Mouse (Mus musculus) testis, adult 2 months (tissue): ENCODE measurements around the gene Lsm11.

Source experiments
- CTCF ChIP-seq: fragments of 200-500 bp; IDR thresholded peaks from 2 replicates; pipeline ENCODE4 v1.5.1; 2012; ENCODE audit warnings: low read depth, mild to moderate bottlenecking, inconsistent platforms, low read length, moderate library complexity; ENCODE audit not compliant: control insufficient read depth, insufficient read depth, insufficient replicate concordance
- POLR2A ChIP-seq: fragments of 200-500 bp; IDR thresholded peaks from 2 replicates; pipeline ENCODE4 v1.6.1; 2012; ENCODE audit warnings: low read depth, mild to moderate bottlenecking, inconsistent platforms, low read length, moderate library complexity; ENCODE audit not compliant: control insufficient read depth

DNA sequence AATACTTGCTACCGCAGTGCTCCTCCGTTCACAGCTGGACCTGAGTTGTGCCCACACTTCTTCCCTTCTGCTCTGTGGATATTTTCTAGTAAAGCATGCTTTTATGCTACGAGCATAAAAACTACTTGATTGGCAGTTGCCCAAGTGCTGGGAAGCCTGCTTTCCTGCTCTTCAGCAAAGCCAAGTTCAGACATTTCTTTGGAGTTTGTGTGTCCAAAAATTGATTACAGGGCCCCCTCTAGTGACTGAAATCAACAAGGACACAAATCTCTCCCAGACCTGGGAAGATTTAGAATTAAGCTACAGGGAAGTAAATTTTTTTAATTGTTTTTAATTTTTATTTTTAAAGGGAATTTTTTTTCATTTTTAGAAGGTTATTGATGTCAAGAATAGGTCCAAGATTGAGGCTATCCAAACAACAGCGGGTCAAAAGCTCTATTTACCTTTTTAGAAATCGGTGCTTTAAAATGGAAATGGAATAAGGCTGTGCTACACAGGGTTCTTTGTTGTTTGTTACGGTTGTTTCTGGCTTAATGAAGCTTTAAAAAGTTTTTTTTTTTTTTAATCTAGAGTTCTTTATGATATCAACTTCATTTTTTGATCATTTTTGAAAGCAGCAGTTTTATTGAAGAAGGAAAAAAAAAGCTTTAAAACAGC is 63.6 kb downstream of the Lsm11 start:
- no peak for TF ChIP-seq CTCF
- TF ChIP-seq POLR2A, result no peak
